Mouse (Mus musculus) T-helper 1 cell (primary cell): ENCODE results near the gene Nbea.
"Not testable (repeated sequence)": the region's sequence is repeated elsewhere in the genome, so short reads cannot be mapped to it uniquely, and the experiment has no call there.

ENCODE experiments used
- in situ Hi-C: fragments of 300-600 bp; cut with MboI, MseI; formaldehyde crosslinking; loops from one replicate; pipeline ENCODE4 v1.15.1; 2025; ENCODE audit warnings: high pct_unique_total_duplicates

Nbea gene

GRCm38 (mm10) chr3:56034596-56034995, 148.9 kb downstream of the Nbea start:
- in situ Hi-C loops: loop anchor here (25.0 kb wide), 1 partner anchor 1378 kb away; no protein-coding TSS in a partner anchor

GRCm38 (mm10) chr3:56018494-56018893, 165.0 kb downstream of the Nbea start:
- in situ Hi-C loops: loop anchor here (25.0 kb wide), 1 partner anchor 1194 kb away; no protein-coding TSS in a partner anchor

GRCm38 (mm10) chr3:56011132-56011531, 172.4 kb downstream of the Nbea start:
- in situ Hi-C loops: loop anchor here (25.0 kb wide), 1 partner anchor 1201 kb away; no protein-coding TSS in a partner anchor

- in situ Hi-C loops: loop anchor here (25.0 kb wide), 1 partner anchor 1204 kb away; no protein-coding TSS in a partner anchor
These were observed 175.5 kb downstream of the Nbea start for GRCm38 (mm10) chr3:56007991-56008390.

GRCm38 (mm10) chr3:56000259-56000658, 183.2 kb downstream of the Nbea start:
- in situ Hi-C loops: loop anchor here (25.0 kb wide), 1 partner anchor 1212 kb away; no protein-coding TSS in a partner anchor

GRCm38 (mm10) chr3:55978361-55978760, 205.1 kb downstream of the Nbea start:
- in situ Hi-C loops: no loop called here

GRCm38 (mm10) chr3:55976986-55977385, 206.5 kb downstream of the Nbea start:
- in situ Hi-C loops: not testable (repeated sequence)

- in situ Hi-C loops: no loop called here
These were observed 217.8 kb downstream of the Nbea start for GRCm38 (mm10) chr3:55965723-55966156.

GRCm38 (mm10) chr3:55963032-55963431, 220.5 kb downstream of the Nbea start:
- in situ Hi-C loops: no loop called here

- in situ Hi-C loops: no loop called here
These were observed 233.5 kb downstream of the Nbea start for GRCm38 (mm10) chr3:55949994-55950393.

GRCm38 (mm10) chr3:55949148-55949547, 234.4 kb downstream of the Nbea start:
- in situ Hi-C loops: no loop called here

GRCm38 (mm10) chr3:55927343-55927742, 256.2 kb downstream of the Nbea start:
- in situ Hi-C loops: no loop called here

GRCm38 (mm10) chr3:55909290-55909689, 274.2 kb downstream of the Nbea start:
- in situ Hi-C loops: no loop called here

GRCm38 (mm10) chr3:55890574-55890973, 292.9 kb downstream of the Nbea start:
- in situ Hi-C loops: no loop called here

GRCm38 (mm10) chr3:55889227-55889626, 294.3 kb downstream of the Nbea start:
- in situ Hi-C loops: no loop called here

- in situ Hi-C loops: no loop called here
These were observed 295.7 kb downstream of the Nbea start for GRCm38 (mm10) chr3:55887829-55888210.

GRCm38 (mm10) chr3:55887193-55887828, 296.2 kb downstream of the Nbea start:
- in situ Hi-C loops: no loop called here

- in situ Hi-C loops: no loop called here
These were observed 310.3 kb downstream of the Nbea start for GRCm38 (mm10) chr3:55872944-55873924.

GRCm38 (mm10) chr3:55852488-55852887, 331.0 kb downstream of the Nbea start:
- in situ Hi-C loops: no loop called here

- in situ Hi-C loops: no loop called here
These were observed 336.4 kb downstream of the Nbea start for GRCm38 (mm10) chr3:55847115-55847514.

GRCm38 (mm10) chr3:55837188-55837587, 346.3 kb downstream of the Nbea start:
- in situ Hi-C loops: no loop called here

- in situ Hi-C loops: no loop called here
These were observed 348.3 kb downstream of the Nbea start for GRCm38 (mm10) chr3:55835207-55835606.
